ENCODE assay signal across 26 mouse cellular contexts in the genomic region with DNA sequence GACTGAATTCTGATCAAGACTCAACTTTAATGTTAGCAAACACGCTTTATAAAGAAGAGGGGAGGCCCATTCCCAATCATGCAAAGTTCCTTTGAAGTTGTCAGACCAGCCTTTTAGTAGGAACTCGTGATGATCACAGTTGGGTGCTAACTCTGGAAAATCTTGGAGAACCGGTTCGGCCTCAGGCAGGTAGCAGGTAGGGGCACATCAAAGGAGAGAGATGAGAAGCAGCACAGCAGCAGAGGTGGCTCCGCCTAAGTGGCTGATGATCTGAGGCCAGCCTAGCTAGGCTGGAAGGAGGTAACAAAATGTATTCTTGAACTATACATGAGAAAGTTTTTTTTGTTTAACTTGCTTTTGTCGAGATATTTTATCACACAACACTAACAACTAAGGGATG.
DNase-seq lines count a peak whose midpoint lies in the region; ATAC-seq lines count a peak whose summit lies in the region.
"Had no signal": no experiment of that assay in that cellular context is flagged by ENCODE, and none has a peak within 500 bp of the region (broad histone marks: within the 10 kb centered on the region; RNA-seq: fewer than 3 reads in every experiment).

No protein-coding gene starts in this region.

- no peaks in the 10 kb centered on the region for H3K36me3 ChIP-seq in embryonic facial prominence, embryonic 11.5 days (replicated peaks; ENCODE audit: control insufficient read depth, insufficient read depth, low read depth, low read length)
- H3K36me3 ChIP-seq in intestine, embryonic 14.5 days (ENCODE audit: control insufficient read depth, insufficient read depth, low read length), result no peaks in the 10 kb centered on the region
- no peaks in the 10 kb centered on the region for H3K36me3 ChIP-seq in forebrain, embryonic 15.5 days
- H3K36me3 ChIP-seq: embryonic facial prominence, embryonic 15.5 days; G1E; heart, embryonic 10.5 days; heart, embryonic 15.5 days; limb, embryonic 12.5 days; midbrain, embryonic 13.5 days had no signal

- no peak overlapping the region for H3K9ac ChIP-seq in embryonic facial prominence, embryonic 11.5 days (replicated peaks; ENCODE audit: low read length)
- H3K9ac ChIP-seq in intestine, embryonic 14.5 days (ENCODE audit: low read length), result no peak overlapping the region
- no peak overlapping the region for H3K9ac ChIP-seq in forebrain, embryonic 15.5 days (replicated peaks)
- H3K9ac ChIP-seq: embryonic facial prominence, embryonic 15.5 days; forebrain, embryonic 13.5 days; heart, embryonic 15.5 days; limb, embryonic 12.5 days; midbrain, embryonic 13.5 days had no signal

- no peak overlapping the region for H3K4me2 ChIP-seq in embryonic facial prominence, embryonic 11.5 days (ENCODE audit: low read depth, low read length)
- H3K4me2 ChIP-seq in intestine, embryonic 14.5 days (ENCODE audit: low read length), result no peak overlapping the region
- no peak overlapping the region for H3K4me2 ChIP-seq in forebrain, embryonic 15.5 days (replicated peaks)
- H3K4me2 ChIP-seq: embryonic facial prominence, embryonic 15.5 days; forebrain, embryonic 13.5 days; heart, embryonic 15.5 days; limb, embryonic 12.5 days; liver, embryonic 11.5 days; midbrain, embryonic 13.5 days had no signal

- ATAC-seq in embryonic facial prominence, embryonic 11.5 days (replicated peaks; ENCODE audit: insufficient number of reproducible peaks, low FRiP score, low TSS enrichment, low read depth), result no peak
- ATAC-seq in intestine, embryonic 14.5 days (replicated peaks; ENCODE audit: low FRiP score, low TSS enrichment, low read depth), result peak; percentile 84; the same call in 1 of the 2 replicates
- ATAC-seq in forebrain, embryonic 15.5 days (replicated peaks), result no peak
- ATAC-seq: forebrain, embryonic 13.5 days; hindbrain, embryonic 16.5 days; lung, postnatal 0 days; midbrain, embryonic 13.5 days had no signal

- DNase-seq in embryo, embryonic 10 days (ENCODE audit: low spot score), result peak; percentile 12
- DNase-seq in embryo, embryonic 11 days, result no peak
- DNase-seq in embryonic facial prominence, embryonic 11.5 days (ENCODE audit: low spot score), result peak; percentile 7
- no peak for DNase-seq in intestine, embryonic 14.5 days (ENCODE audit: low spot score)
- no peak for DNase-seq in urinary bladder, postnatal 25 days (ENCODE audit: low spot score)
- no peak for DNase-seq in thymus, postnatal 25 days
- DNase-seq: adrenal gland, postnatal 36 days; cerebellum, adult 2 months; cerebellum, postnatal 14 days; gastrocnemius, postnatal 36 days; kidney, adult 11 months; kidney, postnatal 14 days; layer of hippocampus, adult 9-11 months had no signal

- WGBS in embryonic facial prominence, embryonic 11.5 days, result 58% methylated on average over 6 of the region's 6 CpGs
- WGBS in intestine, embryonic 14.5 days, result 46% methylated on average over 6 of the region's 6 CpGs
- 70% methylated on average over 6 of the region's 6 CpGs for WGBS in forebrain, embryonic 15.5 days

- H3K4me3 ChIP-seq in embryonic facial prominence, embryonic 11.5 days (ENCODE audit: low read depth, low read length), result no peak overlapping the region
- no peak overlapping the region for H3K4me3 ChIP-seq in intestine, embryonic 14.5 days (ENCODE audit: low read depth, low read length)
- H3K4me3 ChIP-seq in forebrain, embryonic 15.5 days, result no peak overlapping the region
- H3K4me3 ChIP-seq: embryonic facial prominence, embryonic 15.5 days; forebrain, embryonic 13.5 days; heart, embryonic 10.5 days; heart, embryonic 15.5 days; limb, embryonic 12.5 days; midbrain, embryonic 13.5 days had no signal

- H3K27me3 ChIP-seq in embryonic facial prominence, embryonic 11.5 days (ENCODE audit: control insufficient read depth, insufficient read depth, low read length), result no peaks in the 10 kb centered on the region
- H3K27me3 ChIP-seq in intestine, embryonic 14.5 days (replicated peaks; ENCODE audit: control insufficient read depth, insufficient read depth, low read length), result no peaks in the 10 kb centered on the region
- no peaks in the 10 kb centered on the region for H3K27me3 ChIP-seq in forebrain, embryonic 15.5 days
- H3K27me3 ChIP-seq: CH12.LX; embryonic facial prominence, embryonic 15.5 days; forebrain, embryonic 13.5 days; heart, embryonic 15.5 days; limb, embryonic 12.5 days; midbrain, embryonic 13.5 days had no signal

- H3K27ac ChIP-seq in embryonic facial prominence, embryonic 11.5 days (replicated peaks; ENCODE audit: low read depth, low read length), result no peak overlapping the region
- no peak overlapping the region for H3K27ac ChIP-seq in intestine, embryonic 14.5 days (ENCODE audit: low read depth)
- H3K27ac ChIP-seq in forebrain, embryonic 15.5 days (replicated peaks), result no peak overlapping the region
- H3K27ac ChIP-seq: embryonic facial prominence, embryonic 15.5 days; forebrain, embryonic 13.5 days; heart, embryonic 10.5 days; heart, embryonic 15.5 days; limb, embryonic 12.5 days; macrophage; midbrain, embryonic 13.5 days had no signal

- no peaks in the 10 kb centered on the region for H3K4me1 ChIP-seq in embryonic facial prominence, embryonic 11.5 days (ENCODE audit: control insufficient read depth, insufficient read depth, low read length)
- no peaks in the 10 kb centered on the region for H3K4me1 ChIP-seq in intestine, embryonic 14.5 days (replicated peaks; ENCODE audit: control insufficient read depth, insufficient read depth, low read length)
- H3K4me1 ChIP-seq in forebrain, embryonic 15.5 days, result no peaks in the 10 kb centered on the region
- H3K4me1 ChIP-seq: embryonic facial prominence, embryonic 15.5 days; forebrain, embryonic 13.5 days; heart, embryonic 10.5 days; heart, embryonic 15.5 days; limb, embryonic 12.5 days; midbrain, embryonic 13.5 days had no signal

- H3K9me3 ChIP-seq in embryonic facial prominence, embryonic 11.5 days (replicated peaks; ENCODE audit: control insufficient read depth, low read length), result no peaks in the 10 kb centered on the region
- no peaks in the 10 kb centered on the region for H3K9me3 ChIP-seq in intestine, embryonic 14.5 days (ENCODE audit: control insufficient read depth, low read length)
- no peaks in the 10 kb centered on the region for H3K9me3 ChIP-seq in forebrain, embryonic 15.5 days
- H3K9me3 ChIP-seq: embryonic facial prominence, embryonic 15.5 days; forebrain, embryonic 13.5 days; heart, embryonic 10.5 days; heart, embryonic 15.5 days; limb, embryonic 12.5 days; midbrain, embryonic 13.5 days had no signal

Comparison
In these comparisons a context has a peak if more than half of its experiments do, and no peak if none do; other contexts are left out.
1. DNase-seq: peak in embryo, embryonic 10 days (single experiment) and embryonic facial prominence, embryonic 11.5 days (single experiment); none in embryo, embryonic 11 days (single experiment), intestine, embryonic 14.5 days (single experiment), urinary bladder, postnatal 25 days (single experiment) and thymus, postnatal 25 days (single experiment).